Mouse (Mus musculus) midbrain, embryonic 16.5 days (tissue): Measurements from ENCODE around the gene Gpx1. TPM values are rescaled to one million over a fixed set of nuclear protein-coding genes. Genes with fewer than 3 reads are reported as not detected.

ENCODE experiments used
- ATAC-seq: fragments of 200-750 bp; cut with Nextera tagmentation; 2 replicates; pipeline ENCODE4 v1.8.0; 2017; ENCODE audit warnings: moderate TSS enrichment
- H3K27ac ChIP-seq: fragments of 300-500 bp; sonication (generic); 2 replicates; pipeline ENCODE4 v1.5.1; 2014; ENCODE audit warnings: mild to moderate bottlenecking, low read length, mixed read lengths
- H3K27me3 ChIP-seq: fragments of 300-500 bp; sonication (generic); 2 replicates; pipeline ENCODE4 v1.6.1; 2014; ENCODE audit warnings: low read depth, low read length, mixed read lengths; ENCODE audit not compliant: control insufficient read depth, insufficient read depth
- H3K36me3 ChIP-seq: fragments of 300-500 bp; sonication (generic); 2 replicates; pipeline ENCODE4 v1.6.1; 2014; ENCODE audit warnings: mild to moderate bottlenecking, low read length, moderate library complexity, mixed read lengths; ENCODE audit not compliant: control insufficient read depth, insufficient read depth
- H3K4me1 ChIP-seq: fragments of 300-500 bp; sonication (generic); 2 replicates; pipeline ENCODE4 v1.6.1; 2014; ENCODE audit warnings: mild to moderate bottlenecking, low read length, mixed read lengths; ENCODE audit not compliant: control insufficient read depth, insufficient read depth
- H3K4me2 ChIP-seq: fragments of 300-500 bp; sonication (generic); 2 replicates; pipeline ENCODE4 v1.6.1; 2014; ENCODE audit warnings: mild to moderate bottlenecking, low read length, mixed read lengths
- H3K4me3 ChIP-seq: fragments of 300-500 bp; sonication (generic); 2 replicates; pipeline ENCODE4 v1.5.1; 2014; ENCODE audit warnings: low read depth, mild to moderate bottlenecking, low read length, moderate library complexity, mixed read lengths
- H3K9ac ChIP-seq: fragments of 300-500 bp; sonication (generic); 2 replicates; pipeline ENCODE4 v1.6.1; 2014; ENCODE audit warnings: low read depth, low read length, mixed read lengths
- H3K9me3 ChIP-seq: fragments of 300-500 bp; sonication (generic); replicated peaks from 2 replicates; pipeline ENCODE4 v1.6.1; 2014; ENCODE audit warnings: mild to moderate bottlenecking, low read length, mixed read lengths; ENCODE audit not compliant: control insufficient read depth, poor library complexity, severe bottlenecking
- WGBS: fragments of 180-500 bp; shearing (Covaris S2); extraction: QIAGEN DNeasy Blood & Tissue Kit; methylation state at CpG from one replicate; pipeline ENCODE4 v1.1.7; 2014; 5-methylcytosine and 5-hydroxymethylcytosine counted together
- polyA plus RNA-seq: library from polyadenylated mRNA; unstranded; fragments of >200 nt; fragmentation: Nextera tagmentation; extraction: Ambion mirVana; gene quantifications from 2 replicates; pipeline ENCODE4 v1.2.1, GENCODE M21; 2015

The Gpx1 gene
- polyA plus RNA-seq, 1 experiment from 2014 or later, result 434 TPM

GRCm38 (mm10) chr9:108343835-108344234 lies 5.1 kb downstream of the Gpx1 start:
- H3K36me3 ChIP-seq, result no peaks in the 10 kb centered on the region
- H3K9ac ChIP-seq, result no peak overlapping the region
- ATAC-seq, result no peak
- no peak overlapping the region for H3K4me3 ChIP-seq
- no peak overlapping the region for H3K27ac ChIP-seq
- H3K4me2 ChIP-seq, result no peak overlapping the region
- peaks cover 21% of the 10 kb centered on the region for H3K4me1 ChIP-seq
- WGBS, result 95% methylated on average over 1 of the region's 1 CpGs
- no peaks in the 10 kb centered on the region for H3K27me3 ChIP-seq
- H3K9me3 ChIP-seq, result no peaks in the 10 kb centered on the region

DNA sequence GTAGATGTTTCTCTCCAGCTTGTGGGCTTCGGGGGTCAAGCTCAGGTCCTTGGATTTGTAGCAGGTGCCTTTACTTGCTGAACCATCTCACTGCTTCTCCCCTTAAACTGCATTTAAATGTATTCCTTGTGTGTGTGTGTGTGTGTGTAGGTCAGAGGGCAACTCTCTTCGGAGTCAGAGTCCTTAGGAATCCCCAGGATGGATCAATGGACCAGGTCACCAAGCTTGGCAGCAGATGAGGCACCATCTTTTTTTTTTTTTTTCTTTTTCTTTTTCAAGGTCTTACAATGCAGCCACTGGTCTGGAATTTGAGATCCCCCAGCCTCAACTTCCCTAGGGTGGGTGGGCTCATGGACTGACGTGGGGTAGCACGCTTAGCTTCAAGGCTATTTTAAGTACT lies 5.8 kb downstream of the Gpx1 start:
- no peak for ATAC-seq
- Histone ChIP-seq H3K36me3 (no peaks in the 10 kb centered on the region), H3K4me3 (no peak overlapping the region), H3K4me2 (no peak overlapping the region), H3K27me3 (no peaks in the 10 kb centered on the region), H3K9me3 (no peaks in the 10 kb centered on the region), H3K9ac (no peak overlapping the region), H3K27ac (no peak overlapping the region), H3K4me1 (peaks cover 24% of the 10 kb centered on the region)
- WGBS, result 78% methylated on average over 4 of the region's 4 CpGs

DNA sequence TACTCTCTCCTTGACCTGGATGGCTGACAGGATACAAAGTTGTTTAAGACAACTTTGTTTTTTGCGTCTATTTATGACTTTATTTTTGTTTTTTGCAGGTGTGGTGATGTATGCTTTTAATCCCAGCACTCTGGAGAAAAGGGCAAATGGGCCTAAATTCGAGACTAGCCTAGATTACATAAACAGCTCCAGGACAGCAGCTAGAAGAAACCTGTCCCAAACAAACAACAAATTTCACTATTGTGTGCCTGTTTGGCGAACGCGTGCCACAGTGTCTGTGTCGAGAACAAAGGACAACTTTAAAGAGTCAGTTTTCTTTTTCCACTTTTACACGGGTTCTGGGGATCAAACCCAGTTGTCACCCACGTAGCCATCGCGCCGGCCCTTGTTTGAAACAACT lies 8.3 kb downstream of the Gpx1 start:
- Histone ChIP-seq H3K4me3 (peak overlapping the region; percentile 81), H3K4me1 (peaks cover 13% of the 10 kb centered on the region), H3K9ac (peak overlapping the region; percentile 92), H3K27ac (peak overlapping the region; percentile 88), H3K27me3 (no peaks in the 10 kb centered on the region), H3K9me3 (no peaks in the 10 kb centered on the region), H3K4me2 (peak overlapping the region; percentile 87), H3K36me3 (peaks cover 14% of the 10 kb centered on the region)
- ATAC-seq, result no peak
- 6% methylated on average over 11 of the region's 11 CpGs for WGBS

- Histone ChIP-seq H3K4me3 (peak within 1 kb of the TSS; percentile 81), H3K4me2 (peak within 1 kb of the TSS; percentile 87), H3K27ac (peak within 1 kb of the TSS; percentile 88), H3K4me1 (peaks cover 13% of the 10 kb centered on the region), H3K9ac (peak within 1 kb of the TSS; percentile 92), H3K9me3 (no peaks in the 10 kb centered on the region), H3K27me3 (no peaks in the 10 kb centered on the region), H3K36me3 (peaks cover 20% of the 10 kb centered on the region)
- WGBS, result under 1% methylated on average over 75 of the region's 75 CpGs
- peak; percentile 97 for ATAC-seq
These were observed 9.0 kb downstream of the Gpx1 start, which contains the start of gene Usp4 for GRCm38 (mm10) chr9:108347540-108348289. Gene Usp4 (plus strand): TSS chr9:108347853.

- Histone ChIP-seq H3K36me3 (peaks cover 20% of the 10 kb centered on the region), H3K4me1 (peaks cover 13% of the 10 kb centered on the region), H3K27me3 (no peaks in the 10 kb centered on the region), H3K9ac (peak overlapping the region; percentile 92), H3K9me3 (no peaks in the 10 kb centered on the region), H3K4me3 (peak overlapping the region; percentile 81), H3K4me2 (peak overlapping the region; percentile 87), H3K27ac (peak overlapping the region; percentile 88)
- ATAC-seq, result no peak
- 11% methylated on average over 14 of the region's 14 CpGs for WGBS
These were observed 9.6 kb downstream of the Gpx1 start for GRCm38 (mm10) chr9:108348290-108348680.

- no peak overlapping the region for H3K4me2 ChIP-seq
- peaks cover 13% of the 10 kb centered on the region for H3K4me1 ChIP-seq
- H3K27me3 ChIP-seq, result no peaks in the 10 kb centered on the region
- peaks cover 28% of the 10 kb centered on the region for H3K36me3 ChIP-seq
- no peak for ATAC-seq
- no peaks in the 10 kb centered on the region for H3K9me3 ChIP-seq
- 96% methylated on average over 3 of the region's 4 CpGs for WGBS
- H3K27ac ChIP-seq, result no peak overlapping the region
- no peak overlapping the region for H3K4me3 ChIP-seq
- H3K9ac ChIP-seq, result no peak overlapping the region
These were observed 11.0 kb downstream of the Gpx1 start for GRCm38 (mm10) chr9:108349727-108350126.

- 90% methylated on average over 9 of the region's 9 CpGs for WGBS
- ATAC-seq, result no peak
- H3K4me2 ChIP-seq, result no peak overlapping the region
- H3K9ac ChIP-seq, result no peak overlapping the region
- H3K36me3 ChIP-seq, result peaks cover 54% of the 10 kb centered on the region
- no peak overlapping the region for H3K4me3 ChIP-seq
- no peaks in the 10 kb centered on the region for H3K4me1 ChIP-seq
- no peaks in the 10 kb centered on the region for H3K27me3 ChIP-seq
- no peaks in the 10 kb centered on the region for H3K9me3 ChIP-seq
- no peak overlapping the region for H3K27ac ChIP-seq
These were observed 39.5 kb downstream of the Gpx1 start for GRCm38 (mm10) chr9:108378234-108378633.

GRCm38 (mm10) chr9:108378736-108379135 lies 40.0 kb downstream of the Gpx1 start:
- Histone ChIP-seq H3K4me2 (no peak overlapping the region), H3K27me3 (no peaks in the 10 kb centered on the region), H3K4me1 (no peaks in the 10 kb centered on the region), H3K9me3 (no peaks in the 10 kb centered on the region), H3K36me3 (peaks cover 49% of the 10 kb centered on the region), H3K4me3 (no peak overlapping the region), H3K27ac (no peak overlapping the region), H3K9ac (no peak overlapping the region)
- ATAC-seq, result no peak
- WGBS, result 94% methylated on average over 5 of the region's 5 CpGs

GRCm38 (mm10) chr9:108379294-108379693 lies 40.6 kb downstream of the Gpx1 start:
- no peaks in the 10 kb centered on the region for H3K9me3 ChIP-seq
- H3K4me3 ChIP-seq, result no peak overlapping the region
- ATAC-seq, result no peak
- H3K36me3 ChIP-seq, result peaks cover 50% of the 10 kb centered on the region
- H3K27ac ChIP-seq, result no peak overlapping the region
- WGBS, result 89% methylated on average over 4 of the region's 4 CpGs
- H3K9ac ChIP-seq, result no peak overlapping the region
- H3K4me2 ChIP-seq, result no peak overlapping the region
- H3K4me1 ChIP-seq, result no peaks in the 10 kb centered on the region
- H3K27me3 ChIP-seq, result no peaks in the 10 kb centered on the region
